Mouse (Mus musculus) thymus, postnatal 4 days (tissue): Measurements from ENCODE around the gene Ptpn23.
"Not testable (repeated sequence)": the region's sequence is repeated elsewhere in the genome, so short reads cannot be mapped to it uniquely, and the experiment has no call there.

Experiments used
- DNase-seq: peaks from one replicate; pipeline ENCODE4 v3.0.0; 2021

Ptpn23 gene

GRCm38 (mm10) chr9:110380662-110381061, 27.4 kb downstream of the Ptpn23 start:
- DNase-seq = no peak

- DNase-seq = no peak
These were observed 28.7 kb downstream of the Ptpn23 start for GRCm38 (mm10) chr9:110379361-110379760.

- not testable (repeated sequence) for DNase-seq
These were observed 30.4 kb downstream of the Ptpn23 start for GRCm38 (mm10) chr9:110377655-110378054.

GRCm38 (mm10) chr9:110375668-110376067, 32.3 kb downstream of the Ptpn23 start:
- no peak for DNase-seq

DNA sequence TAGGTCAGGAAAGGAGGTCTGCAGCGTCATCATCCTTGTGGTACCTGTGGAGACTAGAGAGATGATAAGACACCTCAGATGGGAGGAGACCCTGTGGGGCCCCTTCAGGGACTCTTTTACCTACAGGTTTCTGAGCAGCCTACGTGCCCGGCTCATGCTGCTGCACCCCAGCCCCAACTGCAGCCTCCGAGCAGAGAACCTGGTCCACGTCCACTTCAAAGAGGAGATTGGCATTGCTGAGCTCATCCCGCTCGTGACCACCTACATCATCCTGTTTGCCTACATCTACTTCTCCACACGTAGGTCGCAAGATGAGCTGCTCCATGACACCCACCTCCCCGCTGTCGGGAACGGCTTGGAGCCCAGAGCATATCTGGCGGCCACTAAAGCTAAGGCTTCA, 34.1 kb downstream of the Ptpn23 start:
- no peak for DNase-seq

DNA sequence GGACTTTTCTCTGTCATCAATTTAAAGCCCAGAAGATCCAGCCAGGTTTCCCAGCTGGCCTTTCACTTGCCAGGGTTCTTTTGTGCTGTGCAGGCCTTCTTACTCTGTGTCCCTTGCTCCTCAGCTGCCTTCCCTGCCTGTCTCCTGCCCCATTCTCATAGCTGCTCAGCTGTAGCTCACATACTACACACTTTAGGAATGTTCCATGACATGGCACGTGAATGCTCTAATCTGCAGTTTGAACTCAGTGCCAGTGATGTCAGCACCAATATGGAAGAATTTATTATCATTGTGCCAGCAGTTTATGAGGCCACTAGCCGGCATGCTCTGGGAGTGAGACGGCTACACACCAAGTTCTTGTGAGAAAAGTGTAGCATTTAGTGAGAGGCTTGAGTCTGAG, 38.2 kb downstream of the Ptpn23 start:
- DNase-seq = no peak

DNA sequence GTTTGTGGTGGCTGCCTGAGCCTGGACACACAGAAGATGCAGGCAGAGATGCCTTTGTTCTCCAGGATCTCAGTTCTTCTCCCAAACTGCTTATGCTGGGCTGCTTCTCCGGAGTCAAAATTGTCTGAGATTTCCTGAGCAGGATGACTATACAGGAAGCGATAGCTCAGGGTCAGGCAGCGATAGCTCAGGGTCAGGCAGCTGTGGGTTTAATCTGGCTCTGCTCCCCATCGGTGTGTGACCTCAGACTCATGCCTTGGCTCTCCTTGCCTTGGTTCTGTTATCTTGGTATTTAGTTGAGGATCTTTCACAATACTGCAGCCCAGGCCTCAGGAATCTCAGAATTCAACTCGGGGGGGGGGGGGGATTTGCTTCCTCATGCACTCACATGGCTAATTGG, 41.3 kb downstream of the Ptpn23 start:
- DNase-seq = no peak

DNA sequence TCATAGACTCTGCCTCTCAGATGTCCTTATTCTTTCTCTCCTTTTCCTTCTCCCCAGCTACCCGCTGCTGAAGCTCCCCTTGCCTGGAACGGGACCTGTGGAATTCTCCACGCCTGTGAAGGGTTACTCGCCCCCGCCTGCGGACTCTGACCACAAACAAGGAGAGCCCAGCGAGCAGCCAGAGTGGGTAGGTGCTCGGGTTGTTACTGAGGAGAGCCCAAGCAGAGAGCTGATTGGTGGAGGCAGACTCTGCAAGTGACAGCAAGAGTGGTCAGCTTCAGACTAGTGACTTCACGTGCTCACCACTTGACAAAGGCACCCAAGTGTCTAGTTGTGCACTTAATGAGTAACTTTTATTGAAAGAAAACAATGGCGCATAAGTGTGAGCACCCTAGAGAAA, 45.7 kb downstream of the Ptpn23 start:
- no peak for DNase-seq

DNA sequence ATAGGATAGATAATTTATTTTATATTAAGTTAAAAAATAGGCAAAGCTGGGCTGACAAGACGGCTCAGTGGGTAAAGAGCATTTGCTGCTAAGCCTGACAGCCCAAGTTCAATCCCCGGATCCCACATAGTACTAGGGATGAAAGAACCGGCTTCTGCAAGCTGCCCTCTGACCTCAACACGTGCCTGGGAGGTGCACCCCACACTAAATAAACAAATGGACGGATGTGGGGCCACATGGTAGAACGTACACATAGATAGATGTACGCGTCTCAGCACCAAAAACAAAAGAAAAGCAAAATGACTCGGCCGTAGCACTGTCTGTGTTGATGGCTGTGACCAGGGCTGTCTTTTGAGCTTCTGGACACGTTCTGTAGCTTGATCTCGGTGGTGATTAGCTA, 46.7 kb downstream of the Ptpn23 start:
- no peak for DNase-seq

DNA sequence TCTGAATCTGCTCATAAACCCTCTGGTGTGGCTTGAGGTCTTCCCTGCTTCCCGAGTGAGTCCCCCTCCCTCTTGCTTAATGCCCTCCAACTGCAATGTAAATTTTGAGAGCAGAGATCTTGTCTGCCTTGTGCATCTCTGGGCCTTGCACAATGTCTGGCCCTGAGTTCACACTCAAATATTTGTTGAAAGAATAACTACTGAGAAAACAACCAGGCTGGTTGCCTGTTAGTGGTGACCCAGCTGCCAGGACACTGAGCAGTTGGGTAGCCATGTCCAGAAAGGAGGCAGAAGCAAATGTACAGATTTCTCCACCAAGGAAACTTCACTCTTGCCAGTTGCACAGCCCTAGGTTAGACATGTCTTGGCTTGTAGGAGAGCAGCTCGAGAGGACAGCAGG, 49.7 kb downstream of the Ptpn23 start:
- no peak for DNase-seq

DNA sequence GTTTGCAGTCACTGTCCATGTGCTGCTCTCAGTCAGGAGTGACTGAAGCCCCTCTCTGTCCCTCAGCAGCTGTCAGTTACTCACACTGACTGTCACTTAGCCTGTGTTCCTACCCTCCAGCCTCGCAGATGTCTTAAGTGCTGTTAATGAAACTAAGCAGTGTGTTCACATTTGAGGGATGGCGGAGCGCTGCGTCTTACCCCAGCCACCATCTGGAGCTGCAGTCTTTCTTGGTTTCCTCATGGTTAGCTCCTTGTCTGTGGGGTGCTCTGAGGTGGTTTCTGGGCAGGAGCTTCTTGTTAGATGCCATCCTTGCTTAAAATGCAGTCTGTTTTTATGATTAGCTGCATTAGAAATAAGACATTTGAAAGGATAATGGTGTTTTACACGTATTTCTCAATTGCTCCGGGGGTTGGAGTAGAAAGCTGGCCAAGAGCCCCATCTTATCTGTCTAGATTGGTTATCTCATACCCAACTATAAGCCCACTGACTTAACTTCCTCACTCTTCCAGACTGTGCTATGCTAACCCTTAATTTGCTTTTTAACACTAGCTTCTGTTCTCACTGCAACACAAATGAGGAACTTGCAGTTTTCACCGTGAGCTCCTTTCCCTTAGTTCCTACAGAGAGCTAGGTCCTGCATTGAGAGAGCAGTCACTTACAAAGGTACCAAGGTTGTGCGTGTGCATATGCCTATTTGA, 55.9 kb downstream of the Ptpn23 start:
- DNase-seq = peak; percentile 29

DNA sequence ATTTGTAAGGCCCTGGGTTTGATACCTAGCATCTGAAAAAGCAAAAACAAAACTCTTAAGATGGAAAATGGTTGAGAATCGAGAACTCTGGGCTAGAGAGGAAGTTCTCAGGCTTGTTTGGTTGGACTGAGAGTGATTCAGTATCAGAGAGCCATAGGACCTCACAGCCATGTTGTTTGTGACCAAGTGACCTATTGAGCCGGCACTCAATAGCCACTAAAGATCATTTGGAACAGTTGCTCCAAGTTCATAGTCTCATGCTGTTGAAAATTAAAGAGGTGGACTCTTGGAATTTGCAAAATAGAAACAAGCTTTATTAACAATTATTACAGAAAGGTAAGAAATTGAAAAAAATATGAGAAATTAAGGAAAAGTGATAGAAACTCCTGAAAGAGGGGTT, 56.7 kb downstream of the Ptpn23 start:
- no peak for DNase-seq

DNA sequence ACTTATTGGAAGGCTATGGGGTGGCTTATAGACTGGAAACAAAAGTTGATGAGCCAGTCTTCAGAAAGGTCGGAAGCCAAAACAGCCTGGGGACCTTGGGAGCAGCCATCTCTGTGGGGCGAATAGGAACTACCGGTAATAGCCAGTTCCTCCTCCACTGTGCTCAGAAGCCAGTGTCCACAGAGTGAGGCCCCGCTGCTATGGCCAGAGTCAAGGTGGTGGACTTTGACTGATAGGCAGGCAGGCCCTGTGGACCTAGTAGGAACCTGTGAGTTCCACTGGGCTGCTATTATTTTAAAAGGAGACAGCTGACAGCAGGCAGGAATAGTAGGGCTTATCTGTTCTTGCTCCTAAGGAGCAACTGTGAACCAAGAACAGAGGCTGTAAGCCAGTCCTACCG, 57.4 kb downstream of the Ptpn23 start:
- no peak for DNase-seq

DNA sequence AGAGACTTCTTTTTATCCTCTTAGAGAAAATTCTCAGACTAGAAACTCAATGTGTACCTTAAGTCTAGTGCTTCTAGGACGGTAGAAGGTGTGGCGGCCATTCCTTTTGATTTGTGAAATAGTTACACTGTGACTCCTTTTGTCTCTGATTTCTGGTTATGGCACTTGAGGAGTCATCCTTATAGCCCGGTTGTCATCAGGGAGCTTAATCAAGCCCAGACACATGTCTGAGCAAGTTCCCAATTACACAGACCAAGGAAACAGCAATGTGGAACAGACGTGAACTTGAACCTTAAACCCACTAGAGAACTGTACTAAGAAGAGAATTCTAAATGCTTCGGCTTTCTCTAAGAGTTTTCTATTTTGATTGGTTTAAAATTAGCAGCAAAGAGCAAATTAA, 57.8 kb downstream of the Ptpn23 start:
- no peak for DNase-seq

GRCm38 (mm10) chr9:110348899-110349298, 59.1 kb downstream of the Ptpn23 start:
- no peak for DNase-seq

- no peak for DNase-seq
These were observed 62.8 kb downstream of the Ptpn23 start for GRCm38 (mm10) chr9:110345057-110345739.

DNA sequence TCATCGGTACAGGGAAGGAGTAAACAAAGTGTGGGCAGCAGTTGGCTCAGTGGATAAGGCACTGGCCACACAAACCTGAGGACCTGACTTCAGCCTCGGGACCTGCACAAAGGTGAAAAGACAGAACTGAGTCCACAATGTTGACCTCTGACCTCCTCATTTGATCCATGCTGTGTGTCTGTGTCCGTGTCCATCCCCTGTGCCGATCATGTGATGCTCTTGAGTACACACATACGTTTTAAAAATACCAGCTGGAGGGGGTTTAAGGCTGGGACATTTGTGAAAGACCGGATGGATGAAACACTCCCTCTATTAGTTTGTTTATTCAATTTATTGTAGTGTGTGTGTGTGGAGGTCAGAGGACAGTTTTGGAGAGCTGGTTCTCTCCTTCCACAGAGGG, 64.2 kb downstream of the Ptpn23 start:
- DNase-seq = no peak

- DNase-seq = no peak
These were observed 66.0 kb downstream of the Ptpn23 start for GRCm38 (mm10) chr9:110342008-110342407.

- DNase-seq = no peak
These were observed 67.8 kb downstream of the Ptpn23 start for GRCm38 (mm10) chr9:110340037-110340750.
